Mouse (Mus musculus): ENCODE measurements around the gene Fam102a.

Fam102a gene

GRCm38 (mm10) chr2:32582830-32583799 lies 48.0 kb downstream of the Fam102a start:
- DNase-seq, result peak; percentile 73

DNA sequence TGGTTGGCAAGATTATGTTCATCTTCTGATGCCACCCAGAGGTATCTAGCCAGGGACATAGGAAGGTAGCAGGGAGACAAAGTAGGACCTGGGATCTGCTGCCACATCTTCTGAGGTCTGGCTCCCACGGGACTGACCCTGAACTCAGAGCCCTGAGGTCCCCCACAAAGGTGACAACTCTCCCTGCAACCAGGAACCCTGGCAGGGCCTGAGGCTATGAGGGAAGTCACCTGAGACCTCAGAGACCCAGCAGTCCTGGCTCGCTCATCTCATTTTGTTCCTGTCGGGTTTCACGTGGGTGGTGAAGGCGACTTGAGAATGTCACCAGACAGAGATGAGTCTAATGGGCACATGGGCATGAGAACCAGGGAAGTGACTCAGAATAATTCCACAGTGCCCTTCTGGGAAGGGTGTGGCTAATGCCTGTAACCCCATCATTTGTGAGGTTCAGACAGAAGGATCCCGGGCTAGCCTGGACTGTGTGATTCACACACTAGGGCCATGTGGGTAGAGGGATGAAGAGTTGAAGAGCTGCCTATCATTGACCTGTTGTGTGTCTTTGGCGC lies 50.1 kb downstream of the Fam102a start:
- DNase-seq, result no peak

DNA sequence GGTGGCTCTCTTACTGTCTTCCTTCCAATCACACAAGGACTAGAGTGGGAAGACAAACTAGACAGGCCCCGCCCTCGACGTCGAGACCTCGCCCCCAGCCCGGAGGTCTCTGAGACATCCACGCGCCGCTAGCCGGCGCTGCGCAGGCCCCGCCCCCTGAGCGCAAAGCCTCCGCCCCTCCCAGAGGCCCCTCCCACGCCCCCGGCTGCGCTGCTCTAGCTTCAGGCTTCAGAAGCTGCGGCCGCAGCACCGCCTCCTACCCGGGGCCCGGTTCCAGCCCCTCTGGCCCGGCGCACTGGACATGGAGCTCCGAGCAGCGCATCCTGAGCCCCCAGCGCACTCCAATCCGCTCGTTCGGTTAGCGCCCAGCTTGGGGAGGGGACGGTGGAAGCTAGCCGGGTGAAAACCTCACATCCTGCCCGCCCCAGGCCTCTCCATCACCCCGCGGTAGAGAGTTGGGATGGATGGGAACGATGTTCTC lies 51.8 kb downstream of the Fam102a start, which contains the start of gene St6galnac4:
TSS of gene St6galnac4 (plus strand) at position 225 of the 481 bp plus-strand sequence.
- DNase-seq, result peak; percentile 92

GRCm38 (mm10) chr2:32587731-32588321 lies 52.7 kb downstream of the Fam102a start:
- no peak for DNase-seq

GRCm38 (mm10) chr2:32589213-32589795 lies 54.2 kb downstream of the Fam102a start:
- peak; percentile 54 for DNase-seq

DNA sequence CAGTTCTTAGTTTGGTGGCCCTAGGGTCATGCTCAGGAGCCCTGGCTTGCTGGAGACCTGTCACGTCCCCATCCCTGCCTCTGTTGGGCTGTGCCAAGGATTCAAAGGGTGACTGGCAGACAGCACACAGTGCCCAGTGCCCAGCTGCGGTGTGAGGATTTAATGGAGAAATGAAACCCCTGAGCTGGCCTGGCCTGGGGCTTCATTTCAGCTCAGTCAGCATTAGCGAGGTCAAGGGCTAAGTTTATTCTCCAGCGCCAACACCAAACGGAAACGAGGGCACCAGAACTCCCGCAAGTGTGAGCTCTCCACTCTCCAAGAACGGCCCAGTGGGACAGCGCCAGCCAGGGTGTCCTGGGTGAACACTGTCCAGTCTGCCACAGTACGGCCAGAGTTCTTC lies 55.1 kb downstream of the Fam102a start:
- DNase-seq, result no peak

- no peak for DNase-seq
Observed at GRCm38 (mm10) chr2:32591249-32591648, 56.1 kb downstream of the Fam102a start.

DNA sequence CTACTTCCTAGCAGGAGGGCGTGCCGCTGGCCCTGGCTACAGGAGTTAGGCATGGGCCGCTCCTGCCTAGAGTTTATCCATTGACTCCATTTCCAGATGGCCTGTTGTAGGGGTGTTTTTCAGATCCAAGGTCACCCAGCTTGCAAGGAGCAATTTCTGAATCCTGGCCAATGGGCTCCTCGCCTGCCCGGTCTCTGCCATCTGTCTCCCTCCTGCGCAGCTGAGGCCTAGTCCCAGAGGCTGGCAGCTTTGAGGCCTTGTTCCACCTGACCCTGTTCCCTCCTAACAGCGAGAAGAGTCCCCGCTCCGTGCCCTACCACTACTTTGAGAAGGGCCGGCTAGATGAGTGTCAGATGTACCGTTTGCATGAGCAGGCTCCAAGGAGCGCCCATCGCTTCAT lies 61.6 kb downstream of the Fam102a start:
- DNase-seq, result no peak

- DNase-seq, result no peak
Observed at GRCm38 (mm10) chr2:32597248-32597647, 62.1 kb downstream of the Fam102a start.

DNA sequence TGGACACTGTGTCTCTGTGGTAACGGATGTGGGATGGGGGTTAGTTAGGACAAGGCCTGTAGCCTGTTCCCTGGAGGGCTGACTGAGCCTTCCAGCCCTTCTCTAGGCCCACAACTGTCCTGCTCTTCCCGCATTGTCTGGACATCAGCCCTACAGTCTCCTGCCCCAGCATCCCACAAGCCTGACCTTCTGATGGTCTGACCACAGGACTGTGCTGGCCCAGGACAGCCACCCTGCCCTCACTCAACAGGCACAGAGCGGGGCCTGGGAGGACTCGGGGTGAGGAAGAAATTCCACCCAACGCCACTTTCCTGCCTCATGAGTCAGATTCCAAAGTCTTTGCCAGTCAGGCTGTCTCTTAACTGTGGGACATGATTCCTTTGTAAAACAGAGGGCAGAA lies 62.6 kb downstream of the Fam102a start:
- DNase-seq, result no peak

- DNase-seq, result no peak
Observed at GRCm38 (mm10) chr2:32598506-32598905, 63.4 kb downstream of the Fam102a start.

DNA sequence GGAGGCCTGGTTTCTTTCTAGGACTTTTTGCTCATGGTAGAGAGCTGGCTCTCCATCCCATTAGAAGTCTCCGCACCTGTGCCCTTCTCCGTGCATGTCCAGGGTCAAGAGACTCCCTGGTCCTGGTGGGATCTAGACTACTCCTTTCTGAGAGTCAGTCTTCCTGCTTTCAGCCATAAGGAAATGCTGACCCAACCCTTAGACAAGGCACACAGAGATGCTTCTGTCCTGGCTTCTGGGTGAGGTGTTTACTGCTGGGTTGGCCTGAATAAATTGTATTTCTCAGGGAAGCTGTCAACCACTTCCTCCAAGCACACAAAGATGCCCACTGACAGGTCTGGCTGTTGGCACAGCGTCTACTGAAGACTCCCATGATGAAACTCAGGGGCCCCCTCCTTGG lies 64.3 kb downstream of the Fam102a start, which contains the start of gene St6galnac6:
TSS of gene St6galnac6 (plus strand) at position 301 of the 400 bp plus-strand sequence.
- no peak for DNase-seq

DNA sequence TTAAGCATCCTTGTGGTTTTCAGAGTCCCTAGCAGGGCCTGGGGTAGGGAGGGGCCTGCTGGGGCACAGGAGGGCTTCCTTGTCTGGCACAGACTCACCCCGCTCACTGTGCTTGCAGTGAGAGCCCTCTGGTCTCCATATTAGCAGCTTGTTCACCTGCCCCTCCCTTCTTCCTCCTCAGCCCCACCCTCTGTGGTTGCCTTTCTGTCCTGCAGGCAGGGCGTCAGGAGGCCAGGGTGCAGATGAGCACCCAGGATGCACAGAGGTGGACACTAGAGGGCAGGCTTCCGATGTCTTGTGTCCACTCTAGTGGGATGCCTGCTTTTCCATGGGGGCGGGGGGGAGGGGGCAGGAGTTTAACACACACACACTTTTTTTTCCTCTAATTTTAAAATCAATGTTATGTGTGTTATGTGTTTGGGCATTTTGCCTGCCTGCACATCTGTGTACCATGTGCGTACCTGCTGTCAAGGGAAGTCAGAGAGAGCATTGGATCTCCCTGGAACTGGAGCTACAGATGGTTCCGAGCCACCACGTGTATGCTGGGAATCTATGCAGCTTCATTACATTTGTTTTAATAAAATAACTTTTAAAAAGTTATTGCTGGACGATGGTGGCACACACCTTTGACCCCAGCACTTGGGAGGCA lies 66.4 kb downstream of the Fam102a start:
- no peak for DNase-seq

DNA sequence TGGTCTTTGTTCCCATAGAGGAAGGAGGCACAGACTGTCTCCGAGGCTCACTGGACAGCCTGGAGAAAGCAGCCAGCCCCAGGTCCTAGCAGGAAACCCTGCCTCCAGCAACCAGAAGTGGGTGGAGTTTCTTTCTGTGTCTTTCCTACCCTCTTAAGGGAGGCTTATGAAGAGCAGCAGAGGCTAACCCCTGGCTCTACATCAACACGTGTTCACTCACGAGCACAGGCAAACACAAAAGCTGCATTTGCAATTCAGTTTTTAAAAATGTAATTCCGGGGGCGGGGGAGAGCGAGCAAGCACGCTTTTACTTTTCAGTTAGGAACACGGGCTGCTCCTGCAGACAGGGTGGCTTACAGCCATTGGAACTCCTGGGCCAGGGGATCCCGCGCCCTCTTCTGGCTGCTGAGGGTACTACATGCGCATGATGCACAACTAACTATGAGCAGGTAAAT lies 67.5 kb downstream of the Fam102a start:
- peak; percentile 92 for DNase-seq

DNA sequence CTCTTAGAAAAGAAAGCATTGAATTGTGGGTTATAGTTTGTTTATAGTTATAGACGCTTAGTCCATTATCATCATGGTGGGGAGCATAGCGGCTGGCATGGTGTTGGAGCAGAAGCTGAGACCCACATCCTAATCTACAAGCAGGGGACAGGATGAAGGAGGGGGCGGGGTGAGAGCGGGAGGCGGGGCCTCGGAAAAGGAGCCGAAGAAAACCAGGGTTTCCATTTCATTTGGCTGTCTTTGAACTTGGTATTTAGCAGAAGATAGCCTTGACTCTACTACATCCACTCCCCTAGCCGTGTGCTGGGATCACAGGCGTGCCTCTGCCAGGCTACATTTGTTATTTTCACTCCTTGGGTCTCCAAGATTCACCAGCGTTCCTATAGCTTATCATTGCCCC lies 69.5 kb downstream of the Fam102a start:
- DNase-seq, result no peak

DNA sequence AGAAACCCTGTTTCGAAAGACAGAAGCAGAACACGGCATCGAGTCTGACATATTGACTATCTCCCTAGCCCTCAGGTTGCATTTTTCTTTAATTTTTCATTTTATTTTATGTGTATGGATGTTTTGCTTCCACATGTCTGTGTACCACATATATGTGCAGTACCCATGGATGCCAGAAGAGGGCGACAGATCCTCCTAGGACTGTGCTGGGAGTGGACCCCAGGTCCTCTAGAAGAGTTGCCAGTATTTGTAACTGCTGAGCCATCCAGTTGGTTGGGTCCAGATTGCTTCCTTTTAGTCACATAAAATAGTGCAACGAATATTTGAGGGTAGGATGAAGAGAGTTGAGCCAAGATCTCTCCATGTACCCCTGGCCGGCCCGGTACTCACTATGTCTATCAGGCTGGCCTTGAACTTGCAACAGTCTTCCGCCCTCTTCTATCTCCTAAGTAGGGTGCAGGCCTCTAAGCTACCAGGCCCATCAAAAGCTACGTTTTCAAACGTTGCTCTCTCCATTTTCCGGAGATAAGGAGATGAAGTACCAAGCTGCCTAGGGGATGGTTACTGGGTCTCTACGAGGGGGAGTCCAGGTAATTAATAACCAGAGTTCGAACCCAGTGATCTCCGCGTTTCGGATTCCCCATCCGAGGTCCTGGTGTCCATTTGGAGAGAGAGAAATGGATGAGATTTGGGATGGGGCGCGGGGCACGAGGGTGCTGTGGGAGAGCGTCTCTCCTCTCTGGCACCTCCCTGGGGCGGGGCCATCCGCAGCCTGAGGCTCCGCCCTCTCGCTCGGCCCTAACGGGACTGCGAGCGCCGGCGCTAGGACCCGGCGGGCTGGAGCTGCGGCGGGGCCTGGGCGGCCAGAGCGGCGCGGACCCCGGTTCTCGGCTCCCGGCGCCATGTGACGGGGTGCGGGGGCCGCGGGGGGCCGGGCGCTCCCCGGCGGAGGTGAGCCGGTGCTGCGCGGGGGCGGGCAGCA lies 71.3 kb downstream of the Fam102a start:
- peak; percentile 82 for DNase-seq

DNA sequence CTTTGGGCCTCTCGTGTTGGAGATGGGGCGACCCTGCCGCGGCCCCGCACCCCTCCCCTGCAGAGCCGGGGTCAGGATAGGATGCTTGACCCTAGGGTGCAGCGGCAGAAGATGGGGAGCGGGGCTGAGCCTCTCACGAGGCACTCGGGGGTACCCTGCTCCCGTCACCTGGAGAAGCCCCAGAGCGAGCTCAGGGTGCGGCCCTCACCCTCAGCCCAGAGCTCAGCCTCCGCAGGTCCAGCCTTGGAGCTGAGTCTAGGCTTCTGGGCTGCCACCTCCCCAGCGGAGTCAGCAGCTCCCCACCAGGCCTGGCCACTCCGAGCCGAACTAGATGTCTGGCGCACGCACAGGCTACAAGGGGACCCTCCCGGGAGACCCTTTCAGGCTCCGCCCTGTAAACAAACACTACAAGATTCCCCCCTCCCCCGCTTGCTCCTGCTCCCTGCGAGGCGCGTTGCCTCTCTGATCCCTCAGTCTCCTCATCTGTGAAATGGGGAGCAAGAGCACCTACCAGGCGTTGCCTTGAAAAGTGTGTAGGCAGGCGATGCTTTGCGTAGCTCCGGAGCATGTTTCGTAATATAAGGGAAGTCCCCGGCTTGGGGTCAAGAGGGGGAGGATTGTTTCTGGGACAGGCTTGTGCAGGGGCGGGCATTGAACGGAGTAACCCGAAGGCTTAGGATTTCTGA lies 72.3 kb downstream of the Fam102a start:
- no peak for DNase-seq

DNA sequence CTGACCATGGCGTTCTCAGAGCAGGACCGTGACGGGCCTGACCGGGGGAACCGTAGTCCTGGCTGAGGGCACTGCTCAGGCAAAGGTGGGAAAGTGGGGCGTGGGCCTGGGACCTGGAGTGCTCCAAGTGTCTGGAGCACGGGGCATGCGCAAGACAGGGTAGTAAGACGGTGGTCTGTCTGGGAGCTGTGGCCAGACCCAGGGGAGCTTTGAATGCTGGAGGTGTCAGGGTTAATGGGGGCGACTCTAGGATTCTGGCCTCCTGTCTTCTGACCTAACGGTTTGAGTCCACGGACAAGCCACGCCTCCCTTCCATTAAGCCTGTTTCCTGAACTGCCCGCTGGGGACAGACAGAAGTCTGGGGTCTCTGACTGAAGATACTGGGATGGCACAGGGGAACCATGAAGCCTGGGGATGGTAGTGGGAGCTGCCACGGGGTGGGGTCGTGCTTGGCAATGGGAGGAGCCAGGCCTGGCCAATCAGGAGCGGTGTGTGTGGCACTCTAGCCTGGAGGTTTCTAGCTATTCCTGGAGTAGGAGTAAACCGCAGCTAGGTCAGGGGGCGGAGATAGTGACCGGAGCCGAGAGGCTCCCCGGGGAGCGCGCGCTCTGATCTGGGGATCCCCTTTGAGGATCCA lies 73.1 kb downstream of the Fam102a start:
- no peak for DNase-seq

GRCm38 (mm10) chr2:32608778-32609435 lies 73.8 kb downstream of the Fam102a start:
- no peak for DNase-seq

All from right cerebral cortex, postnatal 14 days (tissue).